Mouse (Mus musculus): ENCODE results near the gene Tcstv3.
"Not testable (repeated sequence)": the region's sequence is repeated elsewhere in the genome, so short reads cannot be mapped to it uniquely, and the experiment has no call there.

The Tcstv3 gene

GRCm38 (mm10) chr13:120316578-120316977, at the start of gene Tcstv3:
Tcstv3 (plus strand) TSS chr13:120316878.
- not testable (repeated sequence) for DNase-seq

GRCm38 (mm10) chr13:120277837-120278236, 38.8 kb upstream of the Tcstv3 start:
- DNase-seq, result not testable (repeated sequence)

DNA sequence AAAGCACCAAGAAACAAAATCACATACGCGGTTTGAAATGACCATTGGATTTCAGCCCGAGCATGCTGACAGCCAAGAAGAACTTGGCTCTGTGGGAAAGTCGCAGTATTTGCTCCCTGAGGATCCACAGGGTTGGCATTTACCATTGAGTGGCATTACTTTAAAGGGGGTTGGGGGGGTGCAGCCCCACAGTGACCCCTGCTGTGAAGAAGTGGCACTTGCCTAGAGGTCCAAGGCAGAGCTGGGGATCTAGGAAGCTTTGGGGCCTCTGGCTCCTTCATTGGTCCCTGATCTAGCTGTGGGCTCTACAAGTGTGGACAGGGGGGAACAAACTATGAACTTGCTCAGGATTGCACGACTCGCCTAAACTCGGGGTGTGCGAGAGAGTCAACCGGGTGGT, 37.9 kb upstream of the Tcstv3 start:
- no peak for DNase-seq

DNA sequence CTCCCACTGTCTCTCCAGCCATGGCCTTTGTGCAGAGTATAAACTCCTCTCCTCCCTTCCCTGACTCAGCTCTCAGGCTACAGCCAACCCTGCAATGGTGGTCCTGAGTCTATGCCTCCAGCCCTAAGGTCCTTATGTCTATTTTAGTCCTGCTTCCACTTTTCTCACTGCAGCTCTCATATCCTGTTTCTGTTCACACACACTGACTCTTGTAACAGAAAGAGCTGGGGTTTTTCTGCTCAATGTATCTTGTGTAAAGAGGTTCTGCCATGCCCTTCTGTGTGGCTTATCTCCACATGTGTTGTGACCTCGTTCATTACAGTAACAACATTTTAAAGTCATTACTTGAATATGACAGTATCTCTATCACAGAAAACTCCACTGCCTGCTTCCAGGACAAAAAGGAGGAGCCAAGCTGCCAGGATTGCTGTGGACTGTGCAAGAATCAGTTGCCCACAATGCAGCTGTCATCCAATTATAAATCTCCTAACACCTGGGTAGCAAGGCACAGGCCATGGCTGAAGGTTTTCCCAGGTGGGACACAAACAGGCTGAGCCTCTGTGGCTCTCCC, 17.3 kb upstream of the Tcstv3 start:
- DNase-seq, result no peak

GRCm38 (mm10) chr13:120299991-120300442, 16.7 kb upstream of the Tcstv3 start, which contains the start of gene BC147527:
BC147527 (plus strand) TSS chr13:120300392.
- no peak for DNase-seq

DNA sequence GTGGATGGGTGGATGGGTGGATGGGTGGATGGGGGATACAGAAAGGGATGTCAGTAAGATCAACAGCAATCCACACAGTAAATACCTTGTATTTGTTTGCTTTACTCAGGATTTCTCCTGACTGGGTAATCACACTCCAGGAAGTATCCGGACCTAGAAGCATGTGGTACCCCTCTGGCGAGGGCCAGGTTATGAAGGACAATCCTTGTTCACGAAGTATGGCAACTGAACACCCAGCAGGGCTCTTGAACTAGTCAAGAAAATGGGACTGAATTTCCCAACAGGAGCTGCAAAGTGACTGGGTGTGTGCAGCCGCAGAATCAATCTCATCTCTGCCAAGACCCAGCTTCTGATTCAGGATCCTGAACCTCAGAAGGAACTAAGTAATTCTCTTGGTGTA, 15.8 kb upstream of the Tcstv3 start:
- no peak for DNase-seq

DNA sequence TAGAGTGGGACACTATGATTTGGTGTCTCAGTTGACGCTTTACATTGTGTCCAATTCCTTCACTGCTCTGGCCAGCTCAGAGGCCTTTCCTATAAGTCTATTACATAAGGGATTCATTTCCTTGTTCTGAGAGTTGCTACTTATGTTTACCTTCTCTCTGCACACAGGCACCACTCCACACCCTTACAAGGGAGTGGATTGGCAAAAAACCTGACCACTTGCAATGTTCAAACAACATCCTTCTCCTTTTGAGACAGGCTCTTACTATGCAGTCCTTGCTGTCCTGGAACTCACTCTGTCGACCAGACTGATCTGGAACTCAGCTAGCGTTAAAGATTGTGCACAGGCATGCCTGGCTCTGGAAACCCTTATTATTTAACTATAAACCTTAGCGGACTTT, 5.9 kb upstream of the Tcstv3 start:
- DNase-seq, result no peak

DNA sequence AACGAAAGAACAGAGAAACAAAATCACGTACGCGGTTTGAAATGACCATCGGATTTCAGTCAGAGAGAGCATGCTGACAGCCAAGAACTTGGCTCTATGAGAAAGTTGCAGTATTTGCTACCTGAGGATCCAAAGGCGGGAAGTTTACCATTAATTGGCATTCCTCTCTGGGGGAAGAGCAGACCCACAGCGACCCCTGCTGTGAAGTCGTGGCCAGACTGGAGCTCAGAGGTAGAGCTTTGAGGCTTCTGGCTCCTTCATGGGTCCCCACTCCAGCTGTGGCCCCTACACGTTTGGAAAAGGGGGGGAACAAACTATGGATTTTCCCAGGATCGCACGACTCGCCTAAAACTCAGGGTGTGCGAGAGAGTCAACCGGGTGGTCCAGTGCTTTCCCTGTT, 3.1 kb upstream of the Tcstv3 start:
- peak; percentile 5 for DNase-seq

DNA sequence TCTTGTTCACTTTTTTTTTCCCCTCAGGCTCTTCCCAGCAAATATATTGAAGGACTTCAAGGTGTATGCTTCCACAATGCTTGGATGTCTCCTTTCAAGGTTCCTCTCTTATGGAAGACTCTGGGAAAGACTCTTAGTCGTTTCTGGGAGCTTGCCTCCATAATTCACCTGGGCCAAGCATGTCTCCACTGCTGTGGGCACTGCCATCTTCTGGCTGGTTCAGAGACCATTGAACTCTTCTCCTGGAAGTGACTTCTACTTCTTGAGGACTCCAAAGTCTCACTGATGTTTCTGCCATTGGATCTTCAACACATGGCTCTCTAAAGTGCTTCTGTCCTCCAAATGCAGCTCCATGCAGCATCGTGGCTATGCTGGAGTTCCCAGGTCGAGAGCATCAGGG, 3.5 kb downstream of the Tcstv3 start:
- no peak for DNase-seq

GRCm38 (mm10) chr13:120320721-120321120, 4.0 kb downstream of the Tcstv3 start:
- DNase-seq, result no peak
